Comparison of ENCODE assay signal across 20 mouse cellular contexts in genomic region chr6:112840400-112840799, GRCm38 (mm10).
DNase-seq lines count a peak whose midpoint lies in the region; ATAC-seq and TF ChIP-seq lines count a peak whose summit lies in the region.
"Had no signal": no experiment of that assay in that cellular context is flagged by ENCODE, and none has a peak within 500 bp of the region (broad histone marks: within the 10 kb centered on the region; RNA-seq: fewer than 3 reads in every experiment).

No protein-coding gene starts in this region.

- H3K4me1 ChIP-seq in forebrain, embryonic 10.5 days: peaks cover 70% of the 10 kb centered on the region
- peaks cover 20% of the 10 kb centered on the region; the same call in 1 of the 2 replicates for H3K4me1 ChIP-seq in forebrain, postnatal 0 days (ENCODE audit: insufficient read depth)
- peaks cover 42% of the 10 kb centered on the region for H3K4me1 ChIP-seq in forebrain, embryonic 15.5 days
- H3K4me1 ChIP-seq in midbrain, embryonic 10.5 days: peaks cover 83% of the 10 kb centered on the region
- H3K4me1 ChIP-seq in neural tube, embryonic 12.5 days: peaks cover 73% of the 10 kb centered on the region
- peaks cover 2% of the 10 kb centered on the region for H3K4me1 ChIP-seq in heart, adult 2 months (ENCODE audit: control insufficient read depth, insufficient read depth, low read length)

- 70% methylated on average over 5 of the region's 5 CpGs for WGBS in forebrain, embryonic 10.5 days
- WGBS in forebrain, postnatal 0 days: 57% methylated on average over 5 of the region's 5 CpGs
- WGBS in forebrain, embryonic 15.5 days: 47% methylated on average over 5 of the region's 5 CpGs
- 66% methylated on average over 5 of the region's 5 CpGs for WGBS in midbrain, embryonic 10.5 days
- WGBS in neural tube, embryonic 12.5 days: 32% methylated on average over 5 of the region's 5 CpGs
- 82% methylated on average over 5 of the region's 5 CpGs for WGBS in heart, adult 2 months

- no peak for TF ChIP-seq POLR2A in heart, adult 2 months (IDR thresholded peaks at IDR 0.05; ENCODE audit: insufficient read depth, low read depth, low read length)

- no peaks in the 10 kb centered on the region for H3K9me3 ChIP-seq in forebrain, embryonic 10.5 days
- no peaks in the 10 kb centered on the region for H3K9me3 ChIP-seq in forebrain, postnatal 0 days (ENCODE audit: low read length)
- H3K9me3 ChIP-seq in forebrain, embryonic 15.5 days: no peaks in the 10 kb centered on the region
- no peaks in the 10 kb centered on the region for H3K9me3 ChIP-seq in midbrain, embryonic 10.5 days (replicated peaks)
- H3K9me3 ChIP-seq in neural tube, embryonic 12.5 days: no peaks in the 10 kb centered on the region
- H3K9me3 ChIP-seq: embryonic facial prominence, embryonic 13.5 days; liver, embryonic 12.5 days had no signal

- no peak overlapping the region for H3K9ac ChIP-seq in forebrain, postnatal 0 days
- H3K9ac ChIP-seq in forebrain, embryonic 15.5 days (replicated peaks): no peak overlapping the region
- H3K9ac ChIP-seq in neural tube, embryonic 12.5 days: no peak overlapping the region
- no peak overlapping the region for H3K9ac ChIP-seq in heart, adult 2 months (ENCODE audit: low read depth, low read length)
- H3K9ac ChIP-seq: embryonic facial prominence, embryonic 13.5 days; liver, embryonic 12.5 days; lung, embryonic 14.5 days had no signal

- H3K27ac ChIP-seq in forebrain, embryonic 10.5 days: peak overlapping the region; percentile 80; the same call in 1 of the 2 replicates
- no peak overlapping the region for H3K27ac ChIP-seq in forebrain, postnatal 0 days (ENCODE audit: low read depth, low read length)
- H3K27ac ChIP-seq in forebrain, embryonic 15.5 days (replicated peaks): peak overlapping the region; percentile 79; the same call in 1 of the 2 replicates
- peak overlapping the region; percentile 87 for H3K27ac ChIP-seq in midbrain, embryonic 10.5 days (replicated peaks)
- 0 out of 2 replicates have a peak overlapping the region, but pooled peaks have one; percentile 60 for H3K27ac ChIP-seq in neural tube, embryonic 12.5 days
- H3K27ac ChIP-seq in heart, adult 2 months: no peak overlapping the region
- H3K27ac ChIP-seq: embryonic facial prominence, embryonic 13.5 days; liver, embryonic 12.5 days had no signal

- no peaks in the 10 kb centered on the region for H3K27me3 ChIP-seq in forebrain, embryonic 10.5 days (ENCODE audit: poor library complexity, severe bottlenecking)
- H3K27me3 ChIP-seq in forebrain, postnatal 0 days (ENCODE audit: insufficient read depth, low read length): no peaks in the 10 kb centered on the region
- H3K27me3 ChIP-seq in forebrain, embryonic 15.5 days: no peaks in the 10 kb centered on the region
- H3K27me3 ChIP-seq in midbrain, embryonic 10.5 days (ENCODE audit: low read depth, poor library complexity, severe bottlenecking): no peaks in the 10 kb centered on the region
- no peaks in the 10 kb centered on the region for H3K27me3 ChIP-seq in neural tube, embryonic 12.5 days (replicated peaks)
- H3K27me3 ChIP-seq in heart, adult 2 months (ENCODE audit: control insufficient read depth, insufficient read depth, low read length): no peaks in the 10 kb centered on the region
- H3K27me3 ChIP-seq: CH12.LX; embryonic facial prominence, embryonic 13.5 days; liver, embryonic 12.5 days had no signal

- no peaks in the 10 kb centered on the region for H3K79me2 ChIP-seq in heart, adult 2 months (replicated peaks; ENCODE audit: control insufficient read depth, insufficient read depth, low read length)

- intact Hi-C loops in heart, adult 2 months (cut with DNase I): no loop called here
- intact Hi-C loops in left cerebral cortex, postnatal 14 days (cut with DNase I): no loop called here

- no peak overlapping the region for H3K4me3 ChIP-seq in forebrain, embryonic 10.5 days
- H3K4me3 ChIP-seq in forebrain, postnatal 0 days (ENCODE audit: low read depth, low read length): no peak overlapping the region
- H3K4me3 ChIP-seq in forebrain, embryonic 15.5 days: no peak overlapping the region
- no peak overlapping the region for H3K4me3 ChIP-seq in midbrain, embryonic 10.5 days
- no peak overlapping the region for H3K4me3 ChIP-seq in neural tube, embryonic 12.5 days
- H3K4me3 ChIP-seq in heart, adult 2 months: no peak overlapping the region
- H3K4me3 ChIP-seq: embryonic facial prominence, embryonic 13.5 days; liver, embryonic 12.5 days had no signal

- TF ChIP-seq EP300 in heart, adult 2 months (IDR thresholded peaks at IDR 0.05; ENCODE audit: insufficient read depth, low read depth, low read length): no peak

- ATAC-seq in forebrain, postnatal 0 days: no peak
- ATAC-seq in forebrain, embryonic 15.5 days (replicated peaks): no peak
- no peak; the same call in 1 of the 2 replicates for ATAC-seq in neural tube, embryonic 12.5 days (ENCODE audit: low FRiP score, low read depth)
- ATAC-seq: liver, embryonic 12.5 days had no signal

- TF ChIP-seq CTCF in forebrain, postnatal 0 days (IDR thresholded peaks at IDR 0.05; ENCODE audit: low read depth): no peak
- TF ChIP-seq CTCF in heart, adult 2 months (IDR thresholded peaks at IDR 0.05): no peak

- H3K36me3 ChIP-seq in forebrain, embryonic 10.5 days (replicated peaks): peaks cover 22% of the 10 kb centered on the region
- no peaks in the 10 kb centered on the region for H3K36me3 ChIP-seq in forebrain, postnatal 0 days (ENCODE audit: insufficient read depth)
- H3K36me3 ChIP-seq in forebrain, embryonic 15.5 days: no peaks in the 10 kb centered on the region
- peaks cover 46% of the 10 kb centered on the region for H3K36me3 ChIP-seq in midbrain, embryonic 10.5 days
- H3K36me3 ChIP-seq in neural tube, embryonic 12.5 days: no peaks in the 10 kb centered on the region
- H3K36me3 ChIP-seq in heart, adult 2 months (ENCODE audit: control insufficient read depth, insufficient read depth, low read length): no peaks in the 10 kb centered on the region
- H3K36me3 ChIP-seq: embryonic facial prominence, embryonic 13.5 days; liver, embryonic 12.5 days had no signal

- no peak for DNase-seq in forebrain, embryonic 10.5 days (ENCODE audit: extremely low spot score, low spot score)
- DNase-seq in forebrain, postnatal 0 days: no peak
- no peak for DNase-seq in midbrain, embryonic 10.5 days (ENCODE audit: low spot score)
- no peak for DNase-seq in heart, adult 2 months
- DNase-seq in left cerebral cortex, postnatal 14 days (ENCODE audit: low spot score in 2 of 2): no peak
- no peak for DNase-seq in right cerebral cortex, adult 2 months (ENCODE audit: low spot score in 2 of 2)
- DNase-seq: adrenal gland, adult 2 months; cerebellum, postnatal 36 days; gastrocnemius, postnatal 10 days; kidney, adult 9 months; lung, embryonic 14.5 days; lung, postnatal 4 days; right cerebral cortex, adult 18-20 months; spleen, adult 18-20 months; thymus, adult 2 months had no signal

- no peak overlapping the region for H3K4me2 ChIP-seq in forebrain, postnatal 0 days (ENCODE audit: low read depth)
- H3K4me2 ChIP-seq in forebrain, embryonic 15.5 days (replicated peaks): no peak overlapping the region
- H3K4me2 ChIP-seq in neural tube, embryonic 12.5 days (replicated peaks): no peak overlapping the region
- H3K4me2 ChIP-seq: embryonic facial prominence, embryonic 13.5 days; liver, embryonic 12.5 days; lung, embryonic 14.5 days had no signal

Comparison
In these comparisons a context has a peak if more than half of its experiments do, and no peak if none do; other contexts are left out.
1. H3K27ac ChIP-seq: peak in forebrain, embryonic 10.5 days (single experiment), forebrain, embryonic 15.5 days (single experiment), midbrain, embryonic 10.5 days (single experiment) and neural tube, embryonic 12.5 days (single experiment); none in forebrain, postnatal 0 days (single experiment) and heart, adult 2 months (single experiment).